Mouse (Mus musculus) left cerebral cortex, adult 8-10 months (tissue): ENCODE data around the gene Smcr8. TPM values are rescaled to one million over a fixed set of nuclear protein-coding genes. Genes with fewer than 3 reads are reported as not detected.
A peak's percentile ranks its signal among the peaks of the same experiment; 100 is the strongest.

ENCODE experiments used
- DNase-seq, 2 experiments: peaks; one replicate each; pipeline ENCODE4 v3.0.0; 2022; ENCODE audit warnings: low spot score in 2 of 2
- total RNA-seq, 4 experiments: library from RNA; stranded (reverse); gene quantifications; 2 replicates each; pipeline ENCODE4 v1.2.4; 2022

The Smcr8 gene
- total RNA-seq = 10 to 100 TPM; 31.7 to 35.9 (median 32.7) TPM

DNA sequence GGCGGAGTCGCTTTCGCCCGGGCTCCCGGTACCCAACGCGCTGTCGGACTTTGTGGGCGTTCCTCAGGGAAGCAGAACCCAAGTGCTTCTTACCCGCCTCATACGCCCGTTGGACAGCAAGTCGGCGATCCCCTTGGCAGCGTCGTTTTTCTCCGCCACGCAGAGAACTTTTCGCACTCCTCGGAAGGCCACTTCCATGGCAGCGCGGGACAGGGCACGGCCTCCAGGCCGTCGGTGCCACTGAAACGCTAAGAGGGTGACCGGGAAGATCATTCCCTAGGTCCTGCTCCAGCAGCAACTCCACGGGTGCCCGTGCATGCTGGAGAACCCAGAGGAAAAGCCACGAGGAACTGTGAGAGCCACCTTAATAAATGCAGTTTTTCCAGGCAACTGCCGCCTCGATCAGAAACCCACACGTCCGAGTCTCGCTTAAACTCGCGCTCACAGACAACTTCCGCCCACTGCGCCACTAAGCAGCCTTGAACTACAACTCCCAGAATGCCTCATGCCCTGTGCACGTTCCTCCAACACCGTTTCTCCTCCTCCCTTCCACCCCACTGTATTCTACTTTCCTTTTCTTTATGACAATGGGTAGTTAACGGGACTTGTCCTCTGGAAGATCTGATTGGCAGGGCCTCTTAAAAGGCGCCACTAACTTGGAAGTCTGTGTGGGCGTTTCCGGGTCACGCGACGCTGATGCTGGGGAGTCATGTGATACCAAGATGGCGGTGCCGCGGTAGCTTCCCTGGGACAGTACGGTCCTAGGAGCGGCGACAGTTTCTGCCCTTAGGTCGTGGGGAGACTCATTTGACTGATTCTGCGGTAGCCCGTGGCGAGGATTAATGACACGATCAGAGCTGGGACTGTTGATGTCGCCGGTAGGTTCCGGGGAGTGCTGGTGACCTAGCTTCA is at the start of gene Smcr8, which contains the start of gene Top3a:
Smcr8 (plus strand) TSS at position 696 of the 912 bp plus-strand sequence.
Top3a (minus strand) TSS at position 537 of the 912 bp plus-strand sequence.
- peak; percentile 81 to 82 for DNase-seq

DNA sequence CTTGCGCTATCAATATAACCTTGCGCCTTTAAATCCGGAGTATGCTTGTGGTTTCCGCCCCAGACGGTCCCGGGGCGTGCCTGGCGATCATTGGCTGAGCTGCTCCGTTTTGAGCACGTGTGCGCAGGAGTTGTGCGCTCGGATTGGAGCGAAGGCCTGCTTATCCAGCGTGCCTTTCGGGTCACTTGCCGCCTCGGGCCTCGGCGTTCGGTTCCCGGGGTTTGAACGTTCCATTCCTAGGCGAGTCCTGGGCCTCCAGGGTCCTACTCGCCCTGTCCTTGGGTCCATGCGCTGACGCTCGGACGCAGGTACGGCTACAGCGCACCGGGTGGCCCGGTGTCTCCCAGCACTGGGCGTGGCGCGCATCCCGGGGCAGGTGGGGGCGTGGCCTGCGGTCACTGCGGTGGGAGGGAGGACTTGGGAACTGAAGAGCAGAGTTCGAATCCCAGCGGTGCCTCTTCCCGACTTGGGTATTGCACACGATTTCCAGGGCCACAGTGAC is 49.0 kb upstream of the Smcr8 start, which contains the start of gene Mief2:
Mief2 (plus strand) TSS at position 139 of the 502 bp plus-strand sequence.
- DNase-seq = peak; percentile 92 to 96

- DNase-seq = no peak
Measured at GRCm38 (mm10) chr11:60729217-60729641, 48.1 kb upstream of the Smcr8 start.

- no peak for DNase-seq
Measured at GRCm38 (mm10) chr11:60730169-60730568, 47.2 kb upstream of the Smcr8 start.

DNA sequence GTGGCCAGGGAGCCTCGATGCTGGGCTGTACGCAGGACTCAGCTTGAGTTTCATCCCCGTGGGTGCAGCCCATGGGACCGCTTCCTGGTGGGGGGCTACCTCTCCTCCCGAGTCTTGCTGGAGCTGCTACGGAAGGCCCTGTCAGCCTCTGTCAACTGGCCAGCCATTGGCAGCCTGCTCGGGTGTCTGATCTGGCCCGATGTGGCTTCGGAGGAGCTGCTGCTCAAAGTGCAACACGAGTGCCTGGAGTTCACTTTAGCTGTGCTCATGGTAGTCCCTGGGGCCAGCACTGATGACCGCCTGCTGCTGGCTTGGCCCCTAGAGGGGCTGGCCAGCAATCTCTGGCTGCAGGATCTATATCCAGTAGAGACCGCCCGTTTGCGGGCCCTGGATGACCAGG is 46.1 kb upstream of the Smcr8 start:
- DNase-seq = no peak

GRCm38 (mm10) chr11:60734206-60734605 is 43.1 kb upstream of the Smcr8 start:
- no peak for DNase-seq

- DNase-seq = no peak
Measured at GRCm38 (mm10) chr11:60735191-60735590, 42.1 kb upstream of the Smcr8 start.

GRCm38 (mm10) chr11:60736491-60736890 is 40.8 kb upstream of the Smcr8 start:
- DNase-seq = no peak

- DNase-seq = no peak
Measured at GRCm38 (mm10) chr11:60737450-60737849, 39.9 kb upstream of the Smcr8 start.

DNA sequence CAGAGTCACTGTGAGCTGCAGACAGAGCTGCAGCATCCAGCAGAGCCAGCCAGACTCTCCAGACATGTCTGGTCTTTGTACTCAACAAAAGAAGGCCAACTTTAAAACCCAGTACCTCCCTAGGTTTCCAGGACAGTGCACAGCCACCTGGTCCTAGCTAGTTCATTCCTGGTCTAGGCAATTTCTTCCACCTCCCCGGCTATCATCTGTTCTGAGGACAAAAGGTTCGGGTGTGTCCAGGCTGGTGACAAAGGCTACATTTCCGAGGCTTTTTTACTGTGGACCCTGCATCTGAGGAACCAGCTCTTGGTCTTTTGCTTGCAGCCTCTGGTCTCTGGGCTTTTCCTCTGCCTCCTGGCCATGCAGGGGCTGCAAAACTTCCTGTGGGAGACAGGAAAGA is 37.0 kb upstream of the Smcr8 start:
- no peak for DNase-seq

DNA sequence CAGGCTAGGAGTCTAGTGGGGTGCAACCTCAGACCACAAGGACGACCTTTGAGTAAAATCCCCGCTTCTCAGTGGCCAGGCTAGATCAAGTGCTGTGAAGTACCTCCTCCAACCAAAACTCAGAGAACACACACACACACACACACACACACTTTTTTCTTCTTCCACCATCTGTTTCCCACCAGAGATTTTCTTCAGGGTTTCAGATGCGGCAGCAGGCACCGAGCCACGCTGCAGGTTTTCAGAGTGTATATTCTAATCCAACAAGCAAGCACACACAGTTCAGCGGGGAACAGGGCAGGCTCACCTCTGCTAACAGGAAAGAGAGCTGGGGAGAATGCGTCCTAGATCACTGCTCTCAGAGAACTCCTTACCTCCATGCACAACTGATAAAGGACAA is 21.8 kb upstream of the Smcr8 start:
- DNase-seq = no peak

DNA sequence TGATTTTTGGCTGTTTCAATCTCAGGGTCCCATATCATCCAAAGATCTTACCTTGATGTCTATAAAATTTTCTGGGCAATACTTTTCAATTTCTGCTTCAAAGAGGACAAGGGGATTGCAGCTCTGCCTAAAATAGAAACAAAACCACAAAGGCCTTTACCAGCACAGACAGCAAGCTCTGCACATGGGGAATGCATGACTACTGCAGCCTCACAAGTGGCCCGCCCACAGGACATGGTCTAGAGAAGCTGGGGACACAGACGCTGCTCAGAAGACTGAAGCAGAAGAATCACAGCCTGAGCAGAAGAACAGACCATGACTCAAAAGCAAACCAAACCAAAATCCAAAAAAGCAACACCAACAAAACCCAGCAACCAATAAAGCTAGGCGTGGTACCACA is 15.6 kb upstream of the Smcr8 start:
- no peak for DNase-seq

DNA sequence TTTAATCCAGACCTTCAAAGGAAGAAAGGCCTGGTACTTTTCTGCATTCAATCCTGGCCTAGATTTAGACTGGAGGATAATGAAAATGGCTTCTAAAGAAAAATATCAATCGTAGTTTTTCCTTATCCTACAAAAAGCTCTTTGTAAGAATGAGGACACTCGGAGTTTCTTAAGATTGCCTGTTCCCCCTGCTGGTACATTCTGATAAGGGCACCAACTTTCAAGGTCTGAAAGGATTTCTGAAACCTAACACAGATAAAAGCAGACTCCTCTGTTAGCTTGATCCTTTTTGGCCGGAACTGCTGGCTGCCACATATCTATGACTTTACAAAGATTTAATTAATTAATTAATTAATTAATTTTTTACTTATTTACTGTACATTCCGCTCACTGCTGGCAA is 10.4 kb upstream of the Smcr8 start:
- no peak for DNase-seq

DNA sequence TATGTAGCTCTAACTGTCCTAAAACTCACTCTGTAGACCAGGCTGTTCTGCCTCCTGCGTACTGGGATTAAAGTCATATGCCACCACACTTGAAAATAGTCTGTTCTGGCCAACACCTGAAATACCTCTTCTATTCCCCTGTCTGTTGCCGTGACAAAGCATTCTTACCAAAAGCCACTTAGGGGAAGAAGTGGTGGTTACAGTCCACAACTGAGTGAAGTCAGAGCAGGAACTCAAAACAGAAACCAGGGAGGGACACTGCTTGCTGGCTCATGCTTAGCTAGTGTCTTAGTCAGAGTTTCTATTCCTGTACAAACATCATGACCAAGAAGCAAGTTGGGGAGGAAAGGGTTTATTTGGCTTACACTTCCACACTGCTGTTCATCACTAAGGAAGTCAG is 8.0 kb upstream of the Smcr8 start:
- no peak for DNase-seq

GRCm38 (mm10) chr11:60770776-60771175 is 6.5 kb upstream of the Smcr8 start:
- DNase-seq = no peak

DNA sequence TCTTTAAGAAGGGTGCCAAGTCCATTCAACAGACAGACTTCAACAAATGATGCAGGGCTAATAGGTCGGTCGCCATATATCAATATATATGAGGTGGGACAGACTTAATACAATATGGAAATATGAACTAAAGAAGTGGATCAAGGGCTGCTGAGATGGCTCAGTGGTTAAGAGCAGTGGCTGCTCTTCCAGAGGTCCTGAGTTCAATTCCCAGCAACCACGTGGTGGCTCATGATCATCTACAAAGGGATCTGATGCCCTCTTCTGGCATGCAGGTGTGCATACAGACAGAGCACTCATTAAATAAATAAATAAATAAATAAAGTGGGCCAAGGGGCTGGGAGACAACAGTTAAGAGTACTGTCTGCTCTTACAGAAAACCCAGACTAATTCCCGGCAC is 5.2 kb upstream of the Smcr8 start:
- no peak for DNase-seq

DNA sequence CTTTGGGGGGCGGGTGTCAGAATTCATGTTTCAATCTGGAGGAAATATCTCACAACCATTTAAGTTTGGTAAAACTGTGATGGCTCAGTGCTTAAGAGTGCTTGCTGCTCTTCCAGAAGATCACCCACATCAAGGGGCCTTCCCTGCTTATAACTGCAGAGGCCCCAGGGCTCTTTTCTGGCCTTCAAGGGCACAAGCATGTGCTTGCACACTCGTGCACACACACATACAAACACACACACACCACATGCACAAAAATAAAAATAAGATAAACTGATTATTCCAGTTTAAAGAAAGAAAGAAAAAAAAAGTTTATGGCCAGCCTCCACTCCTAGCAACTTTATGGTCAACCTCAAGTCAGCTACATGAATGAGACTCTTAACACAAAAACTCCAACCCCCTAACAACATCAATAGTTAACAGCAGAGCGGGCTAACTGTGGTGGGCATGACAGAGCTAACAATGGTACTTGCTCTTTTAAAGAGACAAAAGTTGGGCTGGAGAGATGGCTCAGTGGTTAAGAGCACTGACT is 3.1 kb upstream of the Smcr8 start:
- no peak for DNase-seq

- no peak for DNase-seq
Measured at GRCm38 (mm10) chr11:60774841-60775240, 2.5 kb upstream of the Smcr8 start.

DNA sequence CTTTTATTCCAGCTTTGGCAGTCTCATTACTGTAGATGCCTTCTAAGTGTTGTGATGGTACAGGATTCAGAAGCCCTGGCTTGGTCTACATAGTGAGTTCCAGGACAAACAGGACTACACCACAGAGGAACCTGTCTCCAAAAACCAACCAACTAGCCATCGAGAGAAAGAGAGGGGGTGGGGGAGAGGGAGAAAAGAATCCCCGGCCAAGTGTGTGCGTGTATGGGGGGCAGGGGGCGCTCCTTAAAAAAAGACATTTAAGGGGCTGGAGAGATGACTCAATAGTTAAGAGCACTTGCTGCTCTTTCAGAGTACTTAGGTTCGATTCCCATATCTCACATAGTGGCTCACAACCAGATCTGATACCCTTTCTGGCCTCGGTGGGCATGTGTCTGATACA is 1.7 kb upstream of the Smcr8 start:
- DNase-seq = no peak

- no peak for DNase-seq
Measured at GRCm38 (mm10) chr11:60776107-60776828, 1.1 kb upstream of the Smcr8 start.

DNA sequence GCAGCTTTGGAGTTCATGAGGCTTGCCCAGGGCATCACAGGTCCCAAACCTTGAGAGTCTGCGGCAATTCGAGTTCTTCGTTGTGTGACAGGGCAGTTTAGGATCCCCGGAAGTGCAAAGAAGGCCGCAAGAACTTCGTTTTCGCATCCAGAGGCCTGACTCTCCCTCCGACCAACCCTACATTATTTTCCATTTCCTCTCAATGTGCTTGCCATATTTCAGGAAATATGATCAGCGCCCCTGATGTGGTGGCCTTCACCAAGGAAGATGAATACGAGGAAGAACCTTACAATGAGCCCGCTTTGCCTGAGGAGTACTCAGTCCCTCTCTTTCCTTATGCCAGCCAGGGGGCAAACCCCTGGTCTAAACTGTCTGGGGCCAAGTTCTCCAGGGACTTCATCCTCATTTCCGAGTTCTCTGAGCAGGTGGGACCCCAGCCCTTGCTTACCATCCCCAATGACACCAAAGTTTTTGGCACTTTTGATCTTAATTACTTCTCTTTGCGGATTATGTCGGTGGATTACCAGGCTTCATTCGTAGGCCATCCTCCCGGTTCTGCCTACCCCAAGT is 562 bp downstream of the Smcr8 start:
- DNase-seq = no peak
